Mouse (Mus musculus) liver, postnatal 0 days (tissue): ENCODE data around the gene Rgp1. TPM values are rescaled to one million over a fixed set of nuclear protein-coding genes. Genes with fewer than 3 reads are reported as not detected.

Source experiments
- ATAC-seq: fragments of 200-750 bp; cut with Nextera tagmentation; 2 replicates; pipeline ENCODE4 v1.8.0; 2017; ENCODE audit warnings: mild to moderate bottlenecking, moderate library complexity
- DNase-seq: peaks from one replicate; pipeline ENCODE4 v3.0.0-alpha.2; 2016
- H3K27ac ChIP-seq: fragments of 300-500 bp; sonication (generic); 2 replicates; pipeline ENCODE4 v1.5.1; 2014; ENCODE audit warnings: antibody characterized with exemption, moderate library complexity, mild to moderate bottlenecking, low read depth
- H3K27me3 ChIP-seq: fragments of 300-500 bp; sonication (generic); 2 replicates; pipeline ENCODE4 v1.6.1; 2014; ENCODE audit warnings: low read length, control low read depth, mixed read lengths; ENCODE audit not compliant: insufficient read depth
- H3K36me3 ChIP-seq: fragments of 300-500 bp; sonication (generic); replicated peaks from 2 replicates; pipeline ENCODE4 v1.6.1; 2014; ENCODE audit warnings: mild to moderate bottlenecking, control low read depth, low read length, moderate library complexity, mixed read lengths; ENCODE audit not compliant: insufficient read depth
- H3K4me1 ChIP-seq: fragments of 300-500 bp; sonication (generic); 2 replicates; pipeline ENCODE4 v1.6.1; 2014; ENCODE audit warnings: antibody characterized with exemption, mild to moderate bottlenecking, control low read depth; ENCODE audit not compliant: insufficient read depth
- H3K4me2 ChIP-seq: fragments of 300-500 bp; sonication (generic); 2 replicates; pipeline ENCODE4 v1.6.1; 2014; ENCODE audit warnings: low read depth, mild to moderate bottlenecking, low read length, moderate library complexity, mixed read lengths
- H3K4me3 ChIP-seq: fragments of 300-500 bp; sonication (generic); 2 replicates; pipeline ENCODE4 v1.5.1; 2014; ENCODE audit warnings: low read depth, low read length
- H3K9ac ChIP-seq: fragments of 300-500 bp; sonication (generic); replicated peaks from 2 replicates; pipeline ENCODE4 v1.6.1; 2014; ENCODE audit warnings: mild to moderate bottlenecking, moderate library complexity
- H3K9me3 ChIP-seq: fragments of 300-500 bp; sonication (generic); 2 replicates; pipeline ENCODE4 v1.6.1; 2016; ENCODE audit warnings: mild to moderate bottlenecking, control low read depth, low read length, mixed read lengths
- CTCF ChIP-seq: sonication (generic); IDR thresholded peaks from 2 replicates; pipeline ENCODE4 v1.5.1; 2016; ENCODE audit warnings: antibody characterized with exemption, low read depth
- EP300 ChIP-seq: IDR thresholded peaks from 2 replicates; pipeline ENCODE4 v1.6.1; 2016; ENCODE audit warnings: antibody characterized with exemption, low read depth, mild to moderate bottlenecking
- WGBS: fragments of 180-500 bp; shearing (Covaris S2); extraction: QIAGEN DNeasy Blood & Tissue Kit; methylation state at CpG from one replicate; pipeline ENCODE4 v1.1.7; 2014; ENCODE audit not compliant: insufficient replicate concordance; 5-methylcytosine and 5-hydroxymethylcytosine counted together
- polyA plus RNA-seq: library from polyadenylated mRNA; unstranded; fragments of >200 nt; fragmentation: Nextera tagmentation; extraction: Ambion mirVana; gene quantifications from 2 replicates; pipeline ENCODE4 v1.2.1, GENCODE M21; 2015

Rgp1 gene
- polyA plus RNA-seq, 1 experiment from 2014 or later: 7.3 TPM

DNA sequence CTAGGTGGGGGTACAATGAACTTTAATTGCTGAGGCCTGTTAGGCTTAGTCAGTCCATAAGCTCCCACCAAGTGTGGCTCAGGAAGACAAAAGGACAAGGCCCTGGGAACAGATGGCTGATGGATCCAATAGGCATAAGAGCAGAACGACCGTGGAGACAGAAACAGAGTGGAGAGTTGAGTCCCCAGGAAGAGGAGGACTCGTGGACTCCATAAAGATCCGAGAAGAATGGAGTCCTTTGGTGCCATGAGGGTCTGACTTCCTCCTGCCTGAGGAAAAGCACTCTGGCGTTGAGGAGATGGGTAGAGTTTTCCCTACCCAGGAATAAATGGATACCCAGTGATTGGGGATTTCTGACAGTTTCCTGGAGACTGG is 52.1 kb downstream of the Rgp1 start:
- Histone ChIP-seq H3K36me3 (no peaks in the 10 kb centered on the region), H3K27ac (no peak overlapping the region), H3K9me3 (no peaks in the 10 kb centered on the region), H3K4me3 (peak overlapping the region; percentile 55), H3K27me3 (peaks cover 26% of the 10 kb centered on the region), H3K9ac (no peak overlapping the region), H3K4me2 (peak overlapping the region; percentile 86; the same call in 1 of the 2 replicates), H3K4me1 (no peaks in the 10 kb centered on the region)
- DNase-seq (no peak), ATAC-seq (no peak)
- TF ChIP-seq CTCF (no peak), EP300 (no peak)
- WGBS: 31% methylated on average over 5 of the region's 5 CpGs

GRCm38 (mm10) chr4:43631046-43631955 is 52.8 kb downstream of the Rgp1 start, which contains the start of gene Npr2:
Gene Npr2, plus strand, starts transcription at chr4:43631935.
- peaks cover 26% of the 10 kb centered on the region for H3K27me3 ChIP-seq
- H3K4me3 ChIP-seq: peak within 1 kb of the TSS; percentile 55
- H3K4me2 ChIP-seq: peak within 1 kb of the TSS; percentile 86
- 4% methylated on average over 19 of the region's 70 CpGs for WGBS
- TF ChIP-seq CTCF: no peak
- TF ChIP-seq EP300: no peak
- H3K9ac ChIP-seq: peak within 1 kb of the TSS; percentile 60
- no peaks in the 10 kb centered on the region for H3K9me3 ChIP-seq
- DNase-seq (peak; percentile 47), ATAC-seq (peak; percentile 37; the same call in 1 of the 2 replicates)
- H3K4me1 ChIP-seq: no peaks in the 10 kb centered on the region
- H3K36me3 ChIP-seq: no peaks in the 10 kb centered on the region
- no peak within 1 kb of the TSS; the same call in 1 of the 2 replicates for H3K27ac ChIP-seq

DNA sequence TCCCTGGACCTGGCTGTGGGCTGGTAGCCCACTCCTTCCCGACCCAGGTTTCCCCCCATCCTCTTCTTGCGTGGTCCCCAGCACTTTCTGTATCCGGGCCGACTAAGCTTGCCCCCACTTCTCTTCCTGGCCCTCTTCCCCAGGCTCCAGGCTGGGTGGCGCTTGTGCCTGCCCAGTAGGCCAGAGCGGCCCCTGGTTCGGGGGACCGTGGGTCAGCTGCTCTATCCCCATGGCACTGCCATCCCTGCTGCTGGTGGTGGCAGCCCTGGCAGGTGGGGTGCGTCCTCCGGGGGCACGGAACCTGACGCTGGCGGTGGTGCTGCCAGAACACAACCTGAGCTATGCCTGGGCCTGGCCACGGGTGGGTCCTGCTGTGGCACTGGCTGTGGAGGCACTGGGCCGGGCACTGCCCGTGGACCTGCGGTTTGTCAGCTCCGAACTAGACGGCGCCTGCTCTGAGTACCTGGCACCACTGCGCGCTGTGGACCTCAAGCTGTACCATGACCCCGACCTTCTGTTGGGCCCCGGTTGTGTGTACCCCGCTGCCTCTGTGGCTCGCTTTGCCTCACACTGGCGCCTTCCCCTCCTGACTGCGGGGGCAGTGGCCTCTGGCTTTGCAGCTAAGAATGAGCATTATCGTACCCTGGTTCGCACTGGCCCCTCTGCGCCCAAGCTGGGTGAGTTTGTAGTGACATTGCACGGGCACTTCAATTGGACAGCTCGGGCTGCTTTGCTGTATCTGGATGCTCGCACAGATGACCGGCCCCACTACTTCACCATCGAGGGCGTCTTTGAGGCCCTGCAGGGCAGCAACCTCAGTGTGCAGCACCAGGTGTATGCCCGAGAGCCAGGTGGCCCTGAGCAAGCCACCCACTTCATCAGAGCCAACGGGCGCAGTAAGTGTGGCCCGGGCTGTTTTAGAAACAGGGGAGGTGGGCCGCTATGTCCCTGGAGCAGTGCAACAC is 53.7 kb downstream of the Rgp1 start:
- DNase-seq: peak; percentile 15
- H3K9me3 ChIP-seq: no peaks in the 10 kb centered on the region
- no peaks in the 10 kb centered on the region for H3K4me1 ChIP-seq
- no peak for TF ChIP-seq EP300
- no peak for TF ChIP-seq CTCF
- no peak for ATAC-seq
- 65% methylated on average over 42 of the region's 42 CpGs for WGBS
- no peak overlapping the region for H3K27ac ChIP-seq
- peak overlapping the region; percentile 55 for H3K4me3 ChIP-seq
- peaks cover 26% of the 10 kb centered on the region for H3K27me3 ChIP-seq
- H3K9ac ChIP-seq: peak overlapping the region; percentile 60; the same call in 1 of the 2 replicates
- peak overlapping the region; percentile 86 for H3K4me2 ChIP-seq
- no peaks in the 10 kb centered on the region for H3K36me3 ChIP-seq

- Histone ChIP-seq H3K9ac (no peak overlapping the region), H3K27ac (no peak overlapping the region), H3K27me3 (peaks cover 26% of the 10 kb centered on the region), H3K4me2 (no peak overlapping the region), H3K4me3 (no peak overlapping the region), H3K4me1 (no peaks in the 10 kb centered on the region), H3K9me3 (no peaks in the 10 kb centered on the region), H3K36me3 (no peaks in the 10 kb centered on the region)
- ATAC-seq (no peak), DNase-seq (peak; percentile 11)
- WGBS: 75% methylated on average over 8 of the region's 8 CpGs
- TF ChIP-seq CTCF (no peak), EP300 (no peak)
These were observed 54.8 kb downstream of the Rgp1 start for GRCm38 (mm10) chr4:43633296-43633695.

DNA sequence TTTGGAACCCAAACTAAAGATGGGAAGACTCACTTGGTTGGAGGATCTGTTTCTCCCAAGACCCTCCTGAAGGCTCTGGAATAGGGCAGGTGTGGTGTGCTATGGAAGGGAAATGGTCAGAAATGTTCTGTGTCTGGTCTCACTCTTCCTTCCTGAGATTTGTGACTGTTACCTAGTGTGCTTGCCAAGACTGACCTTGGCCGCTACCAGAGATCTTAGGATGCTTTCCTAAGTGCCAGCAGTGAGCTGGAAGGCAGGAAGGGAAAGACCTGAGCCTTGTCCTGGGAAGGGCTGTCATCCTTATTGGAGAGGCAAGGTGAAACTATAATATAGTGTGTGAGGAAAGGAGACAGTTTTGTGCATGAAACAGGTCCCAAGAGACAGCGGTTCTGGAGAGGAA is 55.2 kb downstream of the Rgp1 start:
- 85% methylated on average over 2 of the region's 2 CpGs for WGBS

More for the DNA sequence above, 55.2 kb downstream of the Rgp1 start:
- no peak overlapping the region for H3K9ac ChIP-seq
- TF ChIP-seq CTCF (no peak), EP300 (no peak)
- no peaks in the 10 kb centered on the region for H3K9me3 ChIP-seq
- DNase-seq: peak; percentile 6
- peaks cover 26% of the 10 kb centered on the region for H3K27me3 ChIP-seq
- no peak for ATAC-seq
- no peak overlapping the region for H3K4me3 ChIP-seq
- H3K4me1 ChIP-seq: no peaks in the 10 kb centered on the region
- H3K27ac ChIP-seq: no peak overlapping the region
- no peaks in the 10 kb centered on the region for H3K36me3 ChIP-seq
- no peak overlapping the region for H3K4me2 ChIP-seq
